In the genomic region with DNA sequence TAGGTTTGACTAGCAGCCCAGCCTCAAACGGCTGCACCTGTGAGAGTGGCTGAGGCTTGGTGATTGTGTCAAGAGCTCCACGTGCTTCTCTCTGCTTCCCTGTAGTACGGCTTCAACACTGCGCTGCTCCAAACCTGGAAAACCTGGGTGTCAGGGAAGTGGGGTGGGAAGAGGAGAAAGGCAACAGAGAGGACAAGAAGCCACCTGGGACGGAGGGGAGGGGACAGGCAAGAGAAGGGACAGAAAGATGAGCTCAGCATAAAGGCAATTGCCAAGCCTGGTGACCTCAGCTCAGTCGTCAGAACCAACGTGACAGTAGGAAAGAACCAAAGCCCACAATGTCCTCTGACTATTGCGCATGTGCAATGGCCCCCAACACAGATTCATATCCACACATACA, we compare ENCODE assay signal across 21 mouse cellular contexts. TPM values are rescaled to one million over a fixed set of nuclear protein-coding genes. Genes with fewer than 3 reads are reported as not detected.
DNase-seq lines count a peak whose midpoint lies in the region; ATAC-seq and TF ChIP-seq lines count a peak whose summit lies in the region.
"Had no signal": no experiment of that assay in that cellular context is flagged by ENCODE, and none has a peak within 500 bp of the region (broad histone marks: within the 10 kb centered on the region; RNA-seq: fewer than 3 reads in every experiment).

No protein-coding gene starts in this region.

- H3K27ac ChIP-seq in gastrocnemius, adult 2 months = peak overlapping the region; percentile 82
- H3K27ac ChIP-seq: embryonic facial prominence, embryonic 15.5 days; forebrain, embryonic 10.5 days; heart, embryonic 10.5 days; hindbrain, embryonic 12.5 days had no signal

- no peak for ATAC-seq in activated CD4-positive, CD25-positive, alpha-beta regulatory T cell, adult 4 months
- ATAC-seq: forebrain, embryonic 14.5 days; hindbrain, embryonic 16.5 days; inflammation-experienced regulatory T-cells, adult 6 months; intestine, postnatal 0 days had no signal

- no peak overlapping the region for H3K4me3 ChIP-seq in gastrocnemius, adult 2 months
- H3K4me3 ChIP-seq: embryonic facial prominence, embryonic 15.5 days; erythroblast, embryonic 14.5 days; forebrain, embryonic 10.5 days; heart, embryonic 10.5 days; hindbrain, embryonic 12.5 days had no signal

- intact Hi-C loops in gastrocnemius, adult 2 months (cut with DNase I) = loop anchor here (5.0 kb wide), 1 partner anchor 96 kb away; a partner anchor contains a TSS

- no peak for TF ChIP-seq CTCF in gastrocnemius, adult 2 months (IDR thresholded peaks at IDR 0.05)

- DNase-seq in gastrocnemius, adult 2 months = no peak
- no peak for DNase-seq in gastrocnemius, postnatal 25 days
- DNase-seq in cerebellum, adult 9-10 months = peak; percentile 74
- DNase-seq in cerebellum, postnatal 14 days = peak; percentile 54 to 60
- DNase-seq in layer of hippocampus, postnatal 36 days = no peak
- DNase-seq: adrenal gland, postnatal 14 days; embryo, embryonic 11 days; heart, adult 18-20 months; heart, postnatal 10 days; heart, postnatal 4 days; kidney, adult 8-10 months had no signal

RNA-seq across cellular contexts. Expression of a gene that starts 3.9 kb away (rescaled TPM):
- total RNA-seq in gastrocnemius, adult 2 months (2021) = 10 to 100 TPM; 46.2 to 48.3 TPM
- 10 to 100 TPM; 39.7 to 43.9 TPM for total RNA-seq in gastrocnemius, postnatal 25 days (2021)
- polyA plus RNA-seq in activated CD4-positive, CD25-positive, alpha-beta regulatory T cell, adult 4 months (2017; shearing (Covaris generic)) = 1 to 10 TPM; 3.3 to 4.1 TPM
- total RNA-seq in layer of hippocampus, postnatal 36 days (2021) = 100 to 1,000 TPM in 1 of 2 experiments, 10 to 100 TPM in 1; 97.5 to 105 TPM

RNA-seq across cellular contexts. Expression of a gene that starts 21.3 kb away (rescaled TPM):
- total RNA-seq in gastrocnemius, adult 2 months (2021) = 100 to 1,000 TPM; 135 to 160 TPM
- 100 to 1,000 TPM; 115 to 123 TPM for total RNA-seq in gastrocnemius, postnatal 25 days (2021)
- polyA plus RNA-seq in activated CD4-positive, CD25-positive, alpha-beta regulatory T cell, adult 4 months (2017; shearing (Covaris generic)) = 100 to 1,000 TPM; 466 to 511 TPM
- 100 to 1,000 TPM; 164 to 173 TPM for total RNA-seq in layer of hippocampus, postnatal 36 days (2021)

RNA-seq across cellular contexts. Expression of a gene that starts 21.4 kb away (rescaled TPM):
- total RNA-seq in gastrocnemius, adult 2 months (2021) = 1 to 10 TPM; 1.9 to 2.7 TPM
- total RNA-seq in gastrocnemius, postnatal 25 days (2021) = 1 to 10 TPM; 1.7 to 2.2 TPM
- under 1 TPM; 0.87 to 0.99 TPM for polyA plus RNA-seq in activated CD4-positive, CD25-positive, alpha-beta regulatory T cell, adult 4 months (2017; shearing (Covaris generic))
- 10 to 100 TPM; 42.2 to 43.7 TPM for total RNA-seq in layer of hippocampus, postnatal 36 days (2021)

RNA-seq across cellular contexts. Expression of a gene that starts 44.5 kb away (rescaled TPM):
- 10 to 100 TPM; 10.5 to 10.9 TPM for total RNA-seq in gastrocnemius, adult 2 months (2021)
- total RNA-seq in gastrocnemius, postnatal 25 days (2021) = 1 to 10 TPM; 7.2 to 9.9 TPM
- polyA plus RNA-seq in activated CD4-positive, CD25-positive, alpha-beta regulatory T cell, adult 4 months (2017; shearing (Covaris generic)) = 1 to 10 TPM; 4.5 to 6.5 TPM
- 10 to 100 TPM; 21.3 to 22.4 TPM for total RNA-seq in layer of hippocampus, postnatal 36 days (2021)

RNA-seq across cellular contexts. Expression of a gene that starts 49.5 kb away (rescaled TPM):
- 10 to 100 TPM; 13.0 to 17.4 TPM for total RNA-seq in gastrocnemius, adult 2 months (2021)
- 10 to 100 TPM; 12.5 to 13.2 TPM for total RNA-seq in gastrocnemius, postnatal 25 days (2021)
- 10 to 100 TPM; 27.0 to 39.1 TPM for polyA plus RNA-seq in activated CD4-positive, CD25-positive, alpha-beta regulatory T cell, adult 4 months (2017; shearing (Covaris generic))
- 10 to 100 TPM; 18.3 to 25.3 TPM for total RNA-seq in layer of hippocampus, postnatal 36 days (2021)

Comparison
In these comparisons a context has a peak if more than half of its experiments do, and no peak if none do; other contexts are left out.
1. DNase-seq: peak in cerebellum, adult 9-10 months (single experiment) and cerebellum, postnatal 14 days (2 of 2); none in gastrocnemius, adult 2 months (single experiment), gastrocnemius, postnatal 25 days (single experiment) and layer of hippocampus, postnatal 36 days (0 of 2).
2. RNA of a gene that starts 21.4 kb away (total RNA-seq): 42.2 to 43.7 TPM in layer of hippocampus, postnatal 36 days; 1.9 to 2.7 TPM in gastrocnemius, adult 2 months and 1.7 to 2.2 TPM in gastrocnemius, postnatal 25 days; every median in the first group is over 10 times any median in the second.